Mouse (Mus musculus): ENCODE results near the gene Sec61a1.

Sec61a1 gene

DNA sequence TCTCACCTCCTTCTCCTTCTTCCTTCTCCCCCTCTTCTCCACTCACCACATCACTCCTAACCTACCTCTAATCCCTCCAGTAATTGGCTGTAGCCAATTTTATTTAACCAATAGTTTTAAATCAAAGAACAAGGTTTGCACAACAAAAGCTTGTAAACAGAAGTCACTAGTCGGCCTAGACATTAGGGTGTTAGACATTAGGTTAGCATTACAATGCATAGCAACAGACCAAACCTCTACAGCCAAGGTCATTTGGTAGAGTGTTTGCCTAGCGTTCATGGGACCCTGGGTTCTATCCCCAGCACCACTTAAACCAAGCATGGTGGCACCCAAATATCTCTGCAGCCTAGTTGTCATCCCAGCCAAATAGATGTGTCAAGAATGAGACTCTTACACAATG is 64.2 kb downstream of the Sec61a1 start:
- DNase-seq (ENCODE audit: low spot score in 2 of 2) = no peak

Data from urinary bladder, postnatal 4 days (tissue).